Mouse (Mus musculus) fibroblast of lung, adult 2 months (primary cell): ENCODE measurements around the gene Gm6034.
"Not testable (repeated sequence)": the region's sequence is repeated elsewhere in the genome, so short reads cannot be mapped to it uniquely, and the experiment has no call there.

Source experiments
- DNase-seq: peaks from one replicate; pipeline ENCODE4 v3.0.0-alpha.2; 2011; ENCODE audit warnings: low read depth

Gene Gm6034

GRCm38 (mm10) chr17:36042610-36043169 lies at the start of gene Gm6034, which contains the start of gene H2-T22:
Gene Gm6034, plus strand, starts transcription at chr17:36042961.
Gene H2-T22, minus strand, starts transcription at chr17:36042747.
- peak; percentile 84 for DNase-seq

GRCm38 (mm10) chr17:35993675-35994074 lies 49.1 kb upstream of the Gm6034 start:
- DNase-seq = peak; percentile 64

GRCm38 (mm10) chr17:35994175-35994878 lies 48.4 kb upstream of the Gm6034 start:
- peak; percentile 53 for DNase-seq

- no peak for DNase-seq
Measured at GRCm38 (mm10) chr17:35994879-35995240, 47.9 kb upstream of the Gm6034 start.

GRCm38 (mm10) chr17:35996949-35997348 lies 45.8 kb upstream of the Gm6034 start:
- DNase-seq = peak; percentile 97

GRCm38 (mm10) chr17:35997713-35998510 lies 44.8 kb upstream of the Gm6034 start:
- no peak for DNase-seq

- DNase-seq = no peak
Measured at GRCm38 (mm10) chr17:35998545-35999305, 44.0 kb upstream of the Gm6034 start.

GRCm38 (mm10) chr17:35999356-35999755 lies 43.4 kb upstream of the Gm6034 start:
- DNase-seq = no peak

GRCm38 (mm10) chr17:36000349-36000748 lies 42.4 kb upstream of the Gm6034 start:
- DNase-seq = no peak

GRCm38 (mm10) chr17:36001121-36001897 lies 41.5 kb upstream of the Gm6034 start:
- DNase-seq = no peak

GRCm38 (mm10) chr17:36001966-36002365 lies 40.8 kb upstream of the Gm6034 start:
- no peak for DNase-seq

GRCm38 (mm10) chr17:36003331-36003730 lies 39.4 kb upstream of the Gm6034 start:
- no peak for DNase-seq

GRCm38 (mm10) chr17:36004409-36004808 lies 38.4 kb upstream of the Gm6034 start:
- DNase-seq = not testable (repeated sequence)

GRCm38 (mm10) chr17:36014977-36015376 lies 27.8 kb upstream of the Gm6034 start:
- DNase-seq = no peak

GRCm38 (mm10) chr17:36017046-36017445 lies 25.7 kb upstream of the Gm6034 start:
- DNase-seq = no peak

- DNase-seq = no peak
Measured at GRCm38 (mm10) chr17:36018979-36019378, 23.8 kb upstream of the Gm6034 start.

GRCm38 (mm10) chr17:36019519-36019918 lies 23.2 kb upstream of the Gm6034 start:
- DNase-seq = no peak

- DNase-seq = no peak
Measured at GRCm38 (mm10) chr17:36020191-36021073, 22.3 kb upstream of the Gm6034 start, which contains the start of gene H2-T24. Gene H2-T24, minus strand, starts transcription at chr17:36020560.

- no peak for DNase-seq
Measured at GRCm38 (mm10) chr17:36021309-36021708, 21.5 kb upstream of the Gm6034 start.

GRCm38 (mm10) chr17:36022098-36022497 lies 20.7 kb upstream of the Gm6034 start:
- no peak for DNase-seq
